Mouse (Mus musculus) bone marrow, adult 2 months (tissue): Measurements from ENCODE around the gene Dll1. TPM values are rescaled to one million over a fixed set of nuclear protein-coding genes. Genes with fewer than 3 reads are reported as not detected.

ENCODE experiments used
- H3K27ac ChIP-seq: fragments of 200-500 bp; 2 replicates; pipeline ENCODE4 v1.5.1; 2012; ENCODE audit warnings: low read depth, mild to moderate bottlenecking, control low read depth, inconsistent platforms, low read length; ENCODE audit not compliant: control insufficient read depth, poor library complexity, insufficient read depth
- H3K4me1 ChIP-seq: fragments of 200-500 bp; 2 replicates; pipeline ENCODE4 v1.6.1; 2011; ENCODE audit warnings: low read length; ENCODE audit not compliant: control insufficient read depth, insufficient read depth
- H3K4me3 ChIP-seq: fragments of 200-500 bp; replicated peaks from 2 replicates; pipeline ENCODE3; 2011; ENCODE audit warnings: mild to moderate bottlenecking, low read depth, low read length, control low read depth; ENCODE audit not compliant: control insufficient read depth
- CTCF ChIP-seq: fragments of 200-500 bp; IDR thresholded peaks from 2 replicates; pipeline ENCODE4 v1.5.1; 2011; ENCODE audit warnings: low read length, control low read depth; ENCODE audit not compliant: control insufficient read depth, insufficient read depth
- POLR2A ChIP-seq: fragments of 200-500 bp; IDR thresholded peaks from 2 replicates; pipeline ENCODE4 v1.6.1; 2011; ENCODE audit warnings: low read depth, mild to moderate bottlenecking, control low read depth, low read length, borderline replicate concordance; ENCODE audit not compliant: control insufficient read depth
- WGBS: fragments of 180-500 bp; shearing (Covaris S2); methylation state at CpG from one replicate; pipeline ENCODE4 v1.1.7; 2018; 5-methylcytosine and 5-hydroxymethylcytosine counted together
- polyA plus RNA-seq: library from polyadenylated mRNA; stranded (reverse); fragments of >200 nt; gene quantifications from 2 replicates; pipeline ENCODE4 v1.2.4, GENCODE M21; 2011; ENCODE audit warnings: low replicate concordance; ENCODE audit not compliant: missing spikeins, insufficient read depth, insufficient read length

The Dll1 gene
- polyA plus RNA-seq, 1 experiment: 3.0 TPM

DNA sequence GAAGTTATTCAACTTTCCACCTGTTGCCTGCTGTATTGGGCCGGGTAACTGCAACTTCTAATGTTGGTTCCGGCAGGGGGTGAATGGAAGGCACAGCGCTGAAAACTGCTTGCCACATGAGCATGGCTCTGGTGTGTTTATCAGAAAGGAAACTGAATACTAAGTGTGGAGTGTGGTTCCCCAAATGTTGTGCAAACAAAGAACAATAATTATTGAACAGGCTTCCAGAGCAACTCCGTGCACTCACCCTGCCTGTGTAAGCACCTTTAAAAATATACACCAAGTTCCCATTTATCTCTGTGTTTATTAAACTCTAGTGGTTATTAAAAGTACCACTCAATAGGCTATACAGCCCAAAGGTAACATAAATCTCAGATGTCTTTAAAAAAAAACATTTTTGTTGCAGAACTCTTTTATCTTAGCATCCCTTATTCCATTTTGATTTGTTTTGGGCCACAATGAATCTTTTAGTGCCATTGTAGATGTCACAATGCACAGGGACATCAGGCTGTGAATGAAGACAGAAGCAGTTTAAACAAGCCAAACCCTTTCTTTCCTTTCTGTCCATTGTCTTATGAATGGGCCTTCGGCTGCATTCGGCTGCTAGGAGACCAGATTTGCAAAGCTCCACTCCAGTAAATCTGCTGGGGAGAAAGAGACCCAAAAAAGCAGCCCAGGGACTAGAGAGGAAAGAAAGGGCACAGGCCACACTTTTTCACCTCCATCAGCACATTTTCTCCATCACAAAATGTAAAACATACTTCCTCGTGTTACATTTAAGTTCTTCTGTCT lies 5.4 kb upstream of the Dll1 start:
- 48% methylated on average over 7 of the region's 7 CpGs for WGBS
- TF ChIP-seq POLR2A: no peak
- TF ChIP-seq CTCF: no peak
- H3K27ac ChIP-seq: no peak overlapping the region
- no peak overlapping the region for H3K4me3 ChIP-seq
- no peaks in the 10 kb centered on the region for H3K4me1 ChIP-seq

DNA sequence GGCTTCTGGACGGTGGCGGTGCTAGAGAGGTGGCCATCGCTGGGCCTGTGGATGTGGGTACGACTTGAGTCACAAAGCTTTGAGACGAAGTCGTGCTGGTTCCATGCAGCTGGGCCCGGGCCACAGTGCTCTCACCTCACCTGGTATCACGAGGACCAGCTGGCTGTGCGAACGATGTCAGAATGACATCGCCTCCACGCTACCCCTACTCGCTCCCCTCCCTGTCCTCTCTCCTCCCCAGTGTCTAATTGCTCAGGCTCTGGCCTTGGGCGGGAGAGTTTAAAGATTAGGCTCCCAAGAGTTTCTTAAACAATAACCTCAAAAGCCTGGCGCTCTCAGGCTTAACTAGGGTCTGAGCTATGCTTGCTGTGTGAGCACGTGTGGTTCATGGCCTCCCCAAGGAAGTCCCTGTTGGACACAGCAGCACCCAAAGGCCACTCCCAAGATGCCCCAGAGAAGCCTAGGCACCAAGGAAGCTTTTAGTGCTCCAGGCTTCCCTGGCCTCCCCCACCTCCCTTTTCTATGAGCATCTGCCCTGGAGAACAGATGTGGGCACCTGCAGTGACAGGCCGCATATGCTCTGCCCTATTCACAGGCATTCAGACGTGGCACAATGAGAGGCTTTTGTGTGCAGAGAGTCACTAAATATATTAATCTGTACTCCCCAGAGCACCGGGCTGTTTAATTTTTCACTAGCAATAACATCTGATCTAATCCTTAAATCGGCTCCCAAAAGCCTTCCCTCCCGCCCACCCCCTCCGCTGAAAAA lies 4.6 kb upstream of the Dll1 start:
- WGBS: 43% methylated on average over 22 of the region's 22 CpGs

DNA sequence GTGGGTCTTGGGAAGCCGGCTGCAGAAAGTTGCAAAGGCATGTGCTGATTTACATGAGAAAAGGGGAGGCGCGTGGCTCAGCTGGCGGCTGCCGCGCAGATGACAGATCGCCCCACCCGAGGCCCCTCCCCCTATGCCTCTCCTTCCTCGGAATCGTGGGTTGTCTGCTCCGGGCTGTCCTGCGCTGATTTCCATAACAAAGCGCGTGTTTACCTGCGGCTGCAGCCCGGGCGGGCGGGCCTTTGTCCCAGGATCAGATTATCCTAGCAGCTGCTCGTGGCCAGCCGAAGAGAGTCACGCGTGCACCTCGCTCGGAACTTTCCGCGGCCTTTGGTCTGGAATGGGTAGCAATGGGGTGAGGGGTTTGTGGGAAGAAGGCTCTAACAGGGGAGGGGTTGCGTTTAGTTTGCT lies 4.0 kb upstream of the Dll1 start:
- WGBS: 3% methylated on average over 27 of the region's 27 CpGs
- no peaks in the 10 kb centered on the region for H3K4me1 ChIP-seq
- no peak for TF ChIP-seq CTCF
- TF ChIP-seq POLR2A: no peak
- H3K27ac ChIP-seq: no peak overlapping the region
- H3K4me3 ChIP-seq: no peak overlapping the region

More for the DNA sequence above, 4.6 kb upstream of the Dll1 start:
- Histone ChIP-seq H3K4me3 (no peak overlapping the region), H3K27ac (no peak overlapping the region), H3K4me1 (no peaks in the 10 kb centered on the region)
- TF ChIP-seq POLR2A: no peak
- no peak for TF ChIP-seq CTCF

DNA sequence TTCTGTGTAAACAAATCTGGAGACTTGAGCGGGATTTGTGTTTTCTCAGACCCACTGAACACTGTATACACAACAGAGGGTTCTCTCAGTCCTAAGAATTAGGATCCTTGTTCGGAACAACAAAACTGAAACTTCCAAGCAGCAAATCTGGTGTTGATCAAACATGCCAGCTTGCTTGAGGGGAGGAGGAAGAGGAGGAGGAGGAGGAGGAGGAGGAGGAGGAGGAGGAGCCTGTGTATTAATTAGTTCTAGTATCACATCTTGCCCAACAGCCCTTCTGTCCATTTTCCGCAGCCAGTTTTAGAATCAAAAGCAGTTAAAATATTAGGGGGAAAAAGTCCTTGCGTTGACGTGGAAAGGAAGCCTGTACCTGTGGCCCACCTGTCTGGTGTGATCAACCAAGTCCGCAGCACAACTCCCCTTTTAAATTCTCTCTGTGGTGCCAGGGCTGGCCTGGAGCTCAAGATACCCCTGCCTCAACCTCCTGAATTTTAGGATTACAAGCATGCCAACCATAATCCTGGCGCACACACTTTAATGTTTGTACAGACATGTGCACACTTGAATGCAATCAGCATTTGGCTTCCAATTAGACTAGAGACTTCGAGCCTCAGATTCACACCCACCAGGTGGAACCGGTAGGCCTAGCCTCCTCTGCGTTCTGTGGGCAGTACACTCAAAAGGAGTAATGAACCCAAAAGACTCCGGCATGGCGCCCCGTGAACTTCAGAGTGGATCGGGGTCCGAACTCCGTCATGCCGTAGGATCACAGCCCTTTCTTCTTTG lies 3.3 kb upstream of the Dll1 start:
- H3K4me3 ChIP-seq: no peak overlapping the region
- H3K4me1 ChIP-seq: no peaks in the 10 kb centered on the region
- TF ChIP-seq POLR2A (no peak), CTCF (no peak)
- WGBS: 23% methylated on average over 17 of the region's 17 CpGs
- no peak overlapping the region for H3K27ac ChIP-seq

DNA sequence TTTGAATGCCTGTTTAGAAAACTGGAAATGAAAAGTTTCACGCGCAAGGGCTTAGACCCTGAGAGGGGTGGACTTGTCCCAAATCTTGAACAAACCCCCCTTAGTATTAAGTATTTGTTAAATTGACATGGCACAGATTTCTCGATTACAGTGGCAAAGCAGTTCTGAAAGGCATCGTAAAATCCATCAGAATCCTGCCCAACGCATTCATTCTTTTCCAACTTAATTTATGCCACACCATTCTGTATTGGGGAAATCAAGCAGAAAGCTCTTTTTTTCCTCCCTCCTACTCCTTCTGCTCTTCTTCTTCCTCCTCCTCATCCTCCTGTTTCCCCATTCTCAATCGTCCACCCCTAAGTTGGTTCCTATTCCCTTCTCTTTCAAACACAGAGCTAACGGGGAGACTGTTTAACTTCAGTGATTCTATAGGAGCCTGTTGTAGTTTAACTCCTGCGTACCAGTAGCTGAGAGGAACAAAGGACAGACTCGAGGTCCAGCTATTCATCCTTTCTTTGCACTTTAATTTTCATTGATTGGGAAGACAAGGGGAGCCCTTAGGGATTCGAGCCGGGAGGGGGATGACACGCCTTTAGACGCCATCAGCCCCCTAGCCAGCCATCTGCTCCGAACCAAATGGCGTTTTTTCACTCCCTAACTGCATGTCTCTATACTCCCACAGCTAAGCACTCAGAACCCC lies 1.9 kb upstream of the Dll1 start:
- TF ChIP-seq CTCF (no peak), POLR2A (no peak)
- H3K4me3 ChIP-seq: no peak overlapping the region
- no peaks in the 10 kb centered on the region for H3K4me1 ChIP-seq
- H3K27ac ChIP-seq: no peak overlapping the region
- WGBS: 21% methylated on average over 15 of the region's 15 CpGs

DNA sequence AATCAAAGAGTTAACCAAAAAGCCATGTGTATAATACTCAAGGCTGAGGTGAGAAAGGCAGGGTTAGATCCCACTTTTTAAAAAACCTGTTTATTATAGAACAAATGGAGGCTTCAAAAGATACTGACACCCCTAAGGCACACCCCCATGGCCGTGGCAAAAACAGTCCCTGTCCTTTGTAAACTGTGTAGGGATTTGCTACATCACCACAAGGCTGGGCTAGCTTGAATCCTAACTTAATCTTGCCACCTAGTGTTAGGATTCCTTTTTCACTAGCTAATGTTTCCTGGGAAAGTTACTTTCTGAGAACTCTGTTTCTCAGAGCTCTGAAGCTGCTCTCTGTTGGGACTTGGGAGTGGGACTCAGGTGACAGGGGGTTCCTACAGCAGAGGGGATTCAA lies 1.2 kb upstream of the Dll1 start:
- Histone ChIP-seq H3K4me1 (no peaks in the 10 kb centered on the region), H3K4me3 (no peak overlapping the region), H3K27ac (no peak overlapping the region)
- TF ChIP-seq POLR2A (no peak), CTCF (no peak)
- 2% methylated on average over 1 of the region's 1 CpGs for WGBS

DNA sequence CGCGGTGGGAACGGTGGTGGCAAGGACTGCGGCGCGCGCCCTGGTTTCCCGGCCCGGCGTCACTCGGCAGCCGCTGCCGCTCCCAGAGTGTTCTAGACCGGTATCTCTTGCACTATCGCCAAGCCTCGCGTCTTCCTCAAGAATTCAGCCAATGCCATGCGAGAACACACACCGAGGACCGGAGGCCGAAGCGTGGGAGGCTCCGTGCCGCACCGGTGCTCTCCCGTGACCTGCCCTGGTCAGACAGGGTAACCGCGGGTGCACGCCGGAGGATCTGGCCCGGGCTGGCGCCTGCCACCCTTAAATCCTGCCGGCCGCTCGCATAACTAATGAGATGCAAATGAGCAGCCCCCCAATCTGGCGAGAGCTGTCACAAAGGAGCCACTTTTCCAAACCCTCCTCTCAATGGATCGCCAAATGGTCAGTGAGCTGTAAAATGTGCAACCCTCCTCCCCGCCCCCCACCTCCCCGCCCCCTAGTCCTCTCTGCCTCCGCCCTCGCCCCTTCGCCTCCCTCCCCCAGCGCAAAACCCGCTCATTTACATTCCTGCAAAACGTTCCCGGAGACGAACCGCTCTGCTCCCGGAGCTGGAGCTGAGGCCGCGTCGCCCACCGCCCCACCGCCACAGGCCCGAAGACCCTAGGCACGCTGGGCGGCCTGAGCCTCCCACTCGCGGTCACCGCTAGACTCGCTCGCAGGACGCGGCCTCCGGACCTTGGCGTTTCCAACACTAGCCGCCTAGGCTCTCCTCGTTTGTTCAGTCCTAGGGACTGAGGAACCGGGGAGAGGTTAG lies 775 bp downstream of the Dll1 start:
- TF ChIP-seq POLR2A (peak; percentile 39; the same call in 1 of the 2 replicates), CTCF (no peak)
- WGBS: 2% methylated on average over 69 of the region's 69 CpGs
- Histone ChIP-seq H3K27ac (peak overlapping the region; percentile 14; the same call in 1 of the 2 replicates), H3K4me3 (peak overlapping the region; percentile 74), H3K4me1 (no peaks in the 10 kb centered on the region)
